Mouse (Mus musculus) kidney, postnatal 0 days (tissue): ENCODE data around the gene Gm11549. TPM values are rescaled to one million over a fixed set of nuclear protein-coding genes. Genes with fewer than 3 reads are reported as not detected.

Experiments used
- ATAC-seq: fragments of 200-750 bp; cut with Nextera tagmentation; replicated peaks from 2 replicates; pipeline ENCODE4 v1.8.0; 2017; ENCODE audit warnings: low read depth, moderate number of reproducible peaks, moderate TSS enrichment, moderate library complexity; ENCODE audit not compliant: low FRiP score
- DNase-seq: peaks from one replicate; pipeline ENCODE4 v3.0.0-alpha.2; 2016; ENCODE audit warnings: low spot score
- H3K27ac ChIP-seq: fragments of 300-500 bp; sonication (generic); 2 replicates; pipeline ENCODE4 v1.5.1; 2014; ENCODE audit warnings: mild to moderate bottlenecking
- H3K27me3 ChIP-seq: fragments of 300-500 bp; sonication (generic); 2 replicates; pipeline ENCODE4 v1.6.1; 2014; ENCODE audit warnings: low read length, mixed read lengths; ENCODE audit not compliant: insufficient read depth
- H3K36me3 ChIP-seq: fragments of 300-500 bp; sonication (generic); 2 replicates; pipeline ENCODE4 v1.6.1; 2014; ENCODE audit warnings: low read length, mixed read lengths; ENCODE audit not compliant: insufficient read depth
- H3K4me1 ChIP-seq: fragments of 300-500 bp; sonication (generic); replicated peaks from 2 replicates; pipeline ENCODE4 v1.6.1; 2014; ENCODE audit warnings: antibody characterized with exemption, low read length, mixed read lengths; ENCODE audit not compliant: insufficient read depth
- H3K4me2 ChIP-seq: fragments of 300-500 bp; sonication (generic); 2 replicates; pipeline ENCODE4 v1.6.1; 2014; ENCODE audit warnings: mild to moderate bottlenecking, low read length, moderate library complexity, mixed read lengths
- H3K4me3 ChIP-seq: fragments of 300-500 bp; sonication (generic); replicated peaks from 2 replicates; pipeline ENCODE4 v1.5.1; 2014; ENCODE audit warnings: low read depth, low read length
- H3K9ac ChIP-seq: fragments of 300-500 bp; sonication (generic); 2 replicates; pipeline ENCODE4 v1.6.1; 2014; ENCODE audit warnings: low read depth, low read length
- H3K9me3 ChIP-seq: fragments of 300-500 bp; sonication (generic); replicated peaks from 2 replicates; pipeline ENCODE4 v1.6.1; 2016; ENCODE audit warnings: low read length, inconsistent platforms, mixed read lengths
- CTCF ChIP-seq: IDR thresholded peaks from 2 replicates; pipeline ENCODE4 v1.5.1; 2016; ENCODE audit warnings: antibody characterized with exemption, low read depth, mild to moderate bottlenecking, moderate library complexity
- WGBS: fragments of 180-500 bp; shearing (Covaris S2); extraction: QIAGEN DNeasy Blood & Tissue Kit; methylation state at CpG from one replicate; pipeline ENCODE4 v1.1.7; 2014; 5-methylcytosine and 5-hydroxymethylcytosine counted together
- polyA plus RNA-seq: library from polyadenylated mRNA; unstranded; fragments of >200 nt; fragmentation: Nextera tagmentation; extraction: Ambion mirVana; gene quantifications from 2 replicates; pipeline ENCODE4 v1.2.1, GENCODE M21; 2015

The Gm11549 gene
- not detected in 2 replicates for polyA plus RNA-seq

DNA sequence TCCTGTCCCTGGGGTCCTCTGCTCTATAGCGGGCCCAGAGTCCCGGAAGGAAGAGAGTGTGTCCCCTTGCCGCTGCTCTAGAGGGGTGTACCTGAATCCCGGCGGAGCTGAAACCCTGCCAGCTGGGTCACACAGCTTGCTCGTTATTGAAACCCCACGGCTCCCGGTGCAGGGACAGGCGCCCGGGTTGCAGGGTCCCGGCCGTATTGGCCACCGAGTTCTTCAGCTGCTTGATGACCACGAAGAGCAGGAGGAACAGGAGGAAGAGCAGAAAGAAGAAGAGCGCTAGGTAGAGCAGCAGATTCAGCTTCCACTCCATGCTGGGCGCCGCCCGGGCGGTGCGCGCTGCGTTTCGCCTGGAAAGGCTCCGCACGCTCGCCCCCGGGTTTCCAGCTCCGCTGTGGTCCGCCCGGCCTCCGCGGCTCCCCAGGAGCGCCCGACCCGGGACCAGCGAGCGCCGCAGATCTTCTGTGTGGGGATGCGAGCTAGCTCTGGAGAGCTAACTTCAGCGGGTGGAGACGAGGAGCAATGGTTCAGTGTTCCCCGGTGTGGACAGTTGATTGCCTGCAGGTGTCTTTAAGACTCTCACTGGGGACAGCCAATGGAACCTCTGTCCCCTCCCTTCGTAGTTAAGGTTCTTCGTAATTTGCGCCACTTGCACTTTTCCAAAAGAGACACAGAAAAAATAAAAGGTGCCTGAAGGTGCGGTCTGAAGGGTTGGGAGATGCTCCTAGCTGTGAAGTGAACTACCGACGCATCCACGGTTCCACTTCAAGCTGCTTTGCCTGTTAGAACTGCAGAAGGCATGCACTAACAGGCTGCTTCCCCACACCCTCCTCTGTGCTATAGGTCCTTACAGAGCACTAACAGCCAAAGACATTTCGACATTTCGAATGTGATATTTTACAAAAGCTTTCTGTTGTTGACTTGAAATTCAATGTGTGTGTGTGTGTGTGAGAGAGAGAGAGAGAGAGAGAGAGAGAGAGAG is at the start of gene Gm11549:
Gene Gm11549 (minus strand): TSS at position 741 of the 988 bp plus-strand sequence.
- no peak for ATAC-seq
- Histone ChIP-seq H3K27me3 (peaks cover 23% of the 10 kb centered on the region), H3K4me3 (peak within 1 kb of the TSS; percentile 32), H3K36me3 (no peaks in the 10 kb centered on the region), H3K4me1 (no peaks in the 10 kb centered on the region), H3K9ac (no peak within 1 kb of the TSS), H3K27ac (no peak within 1 kb of the TSS), H3K4me2 (peak within 1 kb of the TSS; percentile 60), H3K9me3 (no peaks in the 10 kb centered on the region)
- DNase-seq, result peak; percentile 22
- no peak for TF ChIP-seq CTCF
- WGBS, result 1% methylated on average over 51 of the region's 51 CpGs

DNA sequence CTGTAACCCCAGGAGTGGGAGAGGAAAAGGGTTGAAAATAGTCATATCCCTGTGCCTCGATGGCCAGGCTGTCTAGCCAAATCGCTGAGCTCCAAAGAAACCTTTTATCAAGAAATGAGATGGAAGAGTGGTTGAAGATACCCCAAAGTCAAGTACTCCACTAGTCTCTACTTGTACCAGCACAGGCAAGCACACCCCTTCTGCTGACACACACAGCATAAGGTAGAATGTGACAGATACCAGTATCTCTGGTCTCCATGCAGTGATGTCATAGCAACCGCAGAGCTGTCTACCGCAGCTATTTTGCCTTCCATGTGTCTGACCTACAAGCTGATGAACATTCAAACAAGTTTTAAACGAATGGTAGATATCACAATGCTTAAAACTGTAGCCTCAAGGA is 48.2 kb upstream of the Gm11549 start:
- no peak for ATAC-seq
- no peak for TF ChIP-seq CTCF
- Histone ChIP-seq H3K36me3 (peaks cover 29% of the 10 kb centered on the region), H3K4me2 (peak overlapping the region; percentile 97), H3K4me3 (peak overlapping the region; percentile 75; the same call in 1 of the 2 replicates), H3K27me3 (no peaks in the 10 kb centered on the region), H3K9ac (no peak overlapping the region), H3K4me1 (peaks cover 14% of the 10 kb centered on the region), H3K27ac (no peak overlapping the region), H3K9me3 (no peaks in the 10 kb centered on the region)
- 84% methylated on average over 5 of the region's 5 CpGs for WGBS
- DNase-seq, result no peak

DNA sequence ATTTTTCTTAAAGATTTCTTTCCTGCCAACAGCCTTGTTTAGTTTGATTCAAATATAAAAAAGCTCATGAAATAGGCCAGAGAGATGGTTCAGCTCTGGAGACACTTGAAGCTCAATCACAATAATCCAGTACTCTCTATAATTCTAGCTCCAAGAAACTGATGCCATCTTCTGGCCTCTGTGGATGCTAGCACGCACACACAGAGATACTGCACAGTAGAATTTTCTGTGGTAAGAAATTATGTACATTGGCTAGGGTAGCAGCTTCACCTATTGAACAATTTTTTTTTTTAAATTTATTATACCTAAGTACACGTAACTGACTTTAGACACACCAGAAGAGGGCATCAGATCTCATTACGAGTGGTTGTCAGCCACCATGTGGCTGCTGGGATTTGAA is 42.1 kb upstream of the Gm11549 start:
- Histone ChIP-seq H3K9ac (no peak overlapping the region), H3K27me3 (no peaks in the 10 kb centered on the region), H3K9me3 (no peaks in the 10 kb centered on the region), H3K4me1 (no peaks in the 10 kb centered on the region), H3K4me2 (no peak overlapping the region), H3K27ac (no peak overlapping the region), H3K36me3 (peaks cover 59% of the 10 kb centered on the region), H3K4me3 (no peak overlapping the region)
- DNase-seq, result no peak
- WGBS, result 87% methylated on average over 3 of the region's 3 CpGs
- no peak for TF ChIP-seq CTCF
- ATAC-seq, result no peak

DNA sequence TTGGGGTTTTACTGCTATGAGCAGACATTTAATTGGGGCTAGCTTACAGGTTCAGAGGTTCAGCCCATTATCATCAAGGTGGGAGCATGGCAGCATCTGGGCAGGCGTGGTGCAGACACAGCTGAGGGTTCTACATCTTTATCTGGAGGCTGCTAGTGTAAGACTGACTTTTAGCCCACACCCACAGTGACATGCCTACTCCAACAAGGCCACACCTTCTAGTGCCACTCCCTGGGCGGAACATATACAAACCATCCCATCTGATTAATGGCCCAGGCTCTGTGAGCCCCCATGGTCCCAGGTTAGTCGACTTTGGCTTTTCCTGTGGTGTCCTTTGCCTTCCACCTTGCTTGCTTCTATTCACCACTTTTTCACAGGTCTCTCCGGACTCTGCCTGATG is 38.0 kb upstream of the Gm11549 start:
- 77% methylated on average over 4 of the region's 4 CpGs for WGBS
- DNase-seq (no peak), ATAC-seq (no peak)
- Histone ChIP-seq H3K36me3 (peaks cover 43% of the 10 kb centered on the region), H3K4me1 (no peaks in the 10 kb centered on the region), H3K27me3 (no peaks in the 10 kb centered on the region), H3K9me3 (no peaks in the 10 kb centered on the region), H3K27ac (no peak overlapping the region), H3K9ac (no peak overlapping the region), H3K4me3 (no peak overlapping the region), H3K4me2 (no peak overlapping the region)
- TF ChIP-seq CTCF, result no peak

DNA sequence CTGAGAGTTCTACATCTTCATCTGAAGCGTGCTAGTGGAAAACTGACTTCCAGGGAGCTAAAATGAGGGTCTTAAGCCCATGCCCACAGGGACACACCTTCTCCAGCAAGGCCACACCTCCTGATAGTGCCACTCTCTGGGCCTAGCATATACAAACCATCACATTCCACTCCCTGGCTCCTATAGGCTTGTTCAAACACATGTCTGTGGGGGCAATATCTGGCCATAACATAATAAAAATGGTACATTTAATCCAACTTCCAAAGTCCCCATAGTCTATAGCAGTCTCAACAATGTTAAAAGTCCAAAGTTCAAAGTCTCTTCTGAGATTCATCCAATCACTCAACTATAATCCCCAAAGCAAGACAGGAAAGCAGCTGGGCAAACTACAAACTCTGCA is 36.0 kb upstream of the Gm11549 start:
- no peaks in the 10 kb centered on the region for H3K4me1 ChIP-seq
- H3K27me3 ChIP-seq, result no peaks in the 10 kb centered on the region
- no peak overlapping the region for H3K4me2 ChIP-seq
- H3K9ac ChIP-seq, result no peak overlapping the region
- H3K4me3 ChIP-seq, result no peak overlapping the region
- H3K9me3 ChIP-seq, result no peaks in the 10 kb centered on the region
- no peak for TF ChIP-seq CTCF
- ATAC-seq, result no peak
- H3K27ac ChIP-seq, result no peak overlapping the region
- WGBS, result 94% methylated on average over 1 of the region's 1 CpGs
- peaks cover 28% of the 10 kb centered on the region for H3K36me3 ChIP-seq
- no peak for DNase-seq

DNA sequence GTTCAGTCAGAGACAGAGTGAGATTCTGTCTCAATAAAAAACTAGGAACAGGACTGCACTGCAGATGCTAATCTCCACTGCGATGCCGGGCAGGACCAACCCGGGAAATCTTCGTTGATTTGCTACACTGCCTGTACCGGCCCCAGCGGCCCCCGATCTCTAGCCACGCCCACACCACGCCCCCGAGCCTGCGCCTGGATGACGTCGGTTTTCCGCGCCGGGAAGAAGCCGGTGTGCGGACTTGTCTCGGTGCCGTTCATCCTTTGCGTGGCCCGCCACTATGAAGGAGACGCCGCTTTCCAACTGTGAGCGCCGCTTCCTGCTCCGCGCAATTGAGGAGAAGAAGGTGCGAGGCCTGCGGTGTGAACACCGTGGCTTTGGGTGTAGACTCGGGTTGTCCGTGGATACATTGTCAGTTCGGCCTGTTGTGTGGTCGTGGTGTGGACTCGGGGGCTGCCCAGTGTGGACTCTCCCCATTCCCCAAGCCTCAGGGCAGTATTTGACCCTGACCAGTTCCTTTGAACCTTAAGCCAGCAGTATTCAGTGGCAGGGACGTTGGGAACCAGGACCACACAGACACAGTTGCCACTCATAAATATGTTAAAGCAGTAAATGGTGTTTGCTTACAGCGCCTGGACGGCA is 30.9 kb upstream of the Gm11549 start, which contains the start of gene Exosc9:
Gene Exosc9 (plus strand): TSS at position 201 of the 642 bp plus-strand sequence.
- 1% methylated on average over 39 of the region's 39 CpGs for WGBS
- peak within 1 kb of the TSS; percentile 57 for H3K27ac ChIP-seq
- H3K4me2 ChIP-seq, result peak within 1 kb of the TSS; percentile 71

More for the DNA sequence above, 30.9 kb upstream of the Gm11549 start, which contains the start of gene Exosc9:
- DNase-seq (peak; percentile 86), ATAC-seq (peak; percentile 93)
- H3K9me3 ChIP-seq, result no peaks in the 10 kb centered on the region
- H3K4me3 ChIP-seq, result peak within 1 kb of the TSS; percentile 84
- H3K4me1 ChIP-seq, result peaks cover 6% of the 10 kb centered on the region; the same call in 1 of the 2 replicates
- no peaks in the 10 kb centered on the region for H3K27me3 ChIP-seq
- H3K36me3 ChIP-seq, result 0 out of 2 replicates have a peak, but pooled peaks cover 8% of the 10 kb centered on the region
- no peak for TF ChIP-seq CTCF
- peak within 1 kb of the TSS; percentile 79 for H3K9ac ChIP-seq
